Mouse (Mus musculus) hindbrain, postnatal 0 days (tissue): ENCODE data around the gene Ppp1r9b. TPM values are rescaled to one million over a fixed set of nuclear protein-coding genes. Genes with fewer than 3 reads are reported as not detected.
"Not testable (repeated sequence)": the region's sequence is repeated elsewhere in the genome, so short reads cannot be mapped to it uniquely, and the experiment has no call there.

Experiments
- ATAC-seq: fragments of 200-750 bp; cut with Nextera tagmentation; 2 replicates; pipeline ENCODE4 v1.8.0; 2017; ENCODE audit warnings: mild to moderate bottlenecking, moderate TSS enrichment, moderate library complexity
- DNase-seq: peaks from one replicate; pipeline ENCODE4 v3.0.0-alpha.2; 2015; ENCODE audit warnings: low spot score
- H3K27ac ChIP-seq: fragments of 300-500 bp; sonication (generic); 2 replicates; pipeline ENCODE4 v1.5.1; 2014; ENCODE audit warnings: mild to moderate bottlenecking
- H3K27me3 ChIP-seq: fragments of 300-500 bp; sonication (generic); 2 replicates; pipeline ENCODE4 v1.6.1; 2014; ENCODE audit warnings: low read length, mixed read lengths; ENCODE audit not compliant: insufficient read depth
- H3K36me3 ChIP-seq: fragments of 300-500 bp; sonication (generic); 2 replicates; pipeline ENCODE4 v1.6.1; 2014; ENCODE audit warnings: low read length, mixed read lengths; ENCODE audit not compliant: insufficient read depth
- H3K4me1 ChIP-seq: fragments of 300-500 bp; sonication (generic); 2 replicates; pipeline ENCODE4 v1.6.1; 2014; ENCODE audit warnings: antibody characterized with exemption, low read length, mixed read lengths; ENCODE audit not compliant: insufficient read depth
- H3K4me2 ChIP-seq: fragments of 300-500 bp; sonication (generic); 2 replicates; pipeline ENCODE4 v1.6.1; 2014; ENCODE audit warnings: low read depth, mild to moderate bottlenecking, low read length, moderate library complexity, mixed read lengths
- H3K4me3 ChIP-seq: fragments of 300-500 bp; sonication (generic); 2 replicates; pipeline ENCODE4 v1.5.1; 2014; ENCODE audit warnings: low read length
- H3K9ac ChIP-seq: fragments of 300-500 bp; sonication (generic); replicated peaks from 2 replicates; pipeline ENCODE4 v1.6.1; 2014; ENCODE audit warnings: mild to moderate bottlenecking, low read length, moderate library complexity, mixed read lengths
- H3K9me3 ChIP-seq: fragments of 300-500 bp; sonication (generic); 2 replicates; pipeline ENCODE4 v1.6.1; 2016; ENCODE audit warnings: low read length, mixed read lengths
- CTCF ChIP-seq: IDR thresholded peaks from 2 replicates; pipeline ENCODE4 v1.5.1; 2016; ENCODE audit warnings: antibody characterized with exemption, control low read depth, low read depth
- WGBS: fragments of 180-500 bp; shearing (Covaris S2); extraction: QIAGEN DNeasy Blood & Tissue Kit; methylation state at CpG from one replicate; pipeline ENCODE4 v1.1.7; 2014; 5-methylcytosine and 5-hydroxymethylcytosine counted together
- polyA plus RNA-seq: library from polyadenylated mRNA; unstranded; fragments of >200 nt; fragmentation: Nextera tagmentation; extraction: Ambion mirVana; gene quantifications from 2 replicates; pipeline ENCODE4 v1.2.1, GENCODE M21; 2015
- total RNA-seq: library from RNA; depleted of rRNA; stranded (reverse); fragments of >200 nt; gene quantifications from 2 replicates; pipeline ENCODE4 v1.2.3, GENCODE M21; 2014

Gene Ppp1r9b
- total and polyA plus RNA-seq, 2 experiments from 2014 or later = 19.4 to 170 TPM

DNA sequence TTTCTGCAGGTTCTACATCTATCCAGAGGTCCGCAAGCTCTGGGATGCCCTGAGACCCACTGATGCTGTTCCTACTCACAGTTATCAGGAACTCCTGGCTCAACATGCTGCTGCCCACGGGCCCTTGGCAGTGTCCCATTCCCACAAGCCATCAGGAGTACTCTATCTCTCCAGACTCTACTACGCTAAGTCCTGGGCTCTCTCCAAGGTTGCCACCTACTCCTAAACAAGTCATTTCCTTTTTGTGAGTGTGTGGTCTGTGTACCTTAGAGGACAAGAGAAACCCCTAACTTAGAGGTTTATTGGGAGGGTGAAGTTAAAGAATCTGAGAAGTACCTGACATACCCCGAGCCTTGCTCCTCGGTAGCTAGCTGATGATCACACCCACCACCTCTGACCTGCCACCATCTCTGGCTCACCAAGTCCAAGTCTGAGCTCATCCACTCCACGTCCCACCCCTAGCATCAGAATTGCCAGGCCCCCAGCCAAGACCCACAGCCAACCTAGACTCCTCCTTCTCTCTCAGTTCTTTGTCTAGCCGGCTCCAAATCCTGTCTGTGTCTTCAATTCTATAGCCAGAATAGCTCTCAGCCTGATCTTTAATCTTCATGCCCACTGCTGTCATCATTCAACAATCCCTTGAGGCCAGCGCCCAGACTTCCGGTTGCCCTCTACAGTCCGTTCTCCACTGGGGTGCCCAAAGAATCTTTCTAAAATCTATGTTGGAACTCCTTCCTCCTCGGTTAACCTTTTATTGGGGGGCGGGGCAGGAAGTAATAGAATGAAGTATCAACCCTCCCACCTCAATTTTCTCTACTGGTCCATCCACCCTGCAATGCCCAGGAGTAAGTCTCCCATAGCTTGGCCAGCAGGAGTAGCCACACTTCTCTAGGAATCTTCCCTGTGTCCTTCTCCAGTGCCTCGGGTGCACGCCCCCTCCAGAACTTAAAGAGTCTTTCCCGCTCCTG is 18.1 kb downstream of the Ppp1r9b start:
- peaks cover 20% of the 10 kb centered on the region for H3K36me3 ChIP-seq
- DNase-seq = peak; percentile 70
- peaks cover 39% of the 10 kb centered on the region for H3K4me1 ChIP-seq
- peak overlapping the region; percentile 97 for H3K9ac ChIP-seq
- H3K9me3 ChIP-seq = no peaks in the 10 kb centered on the region
- 24% methylated on average over 15 of the region's 15 CpGs for WGBS
- ATAC-seq = peak; percentile 28
- peak overlapping the region; percentile 79 for H3K4me2 ChIP-seq
- peak overlapping the region; percentile 93 for H3K4me3 ChIP-seq
- H3K27ac ChIP-seq = peak overlapping the region; percentile 96
- H3K27me3 ChIP-seq = no peaks in the 10 kb centered on the region
- peak; percentile 26 for TF ChIP-seq CTCF

DNA sequence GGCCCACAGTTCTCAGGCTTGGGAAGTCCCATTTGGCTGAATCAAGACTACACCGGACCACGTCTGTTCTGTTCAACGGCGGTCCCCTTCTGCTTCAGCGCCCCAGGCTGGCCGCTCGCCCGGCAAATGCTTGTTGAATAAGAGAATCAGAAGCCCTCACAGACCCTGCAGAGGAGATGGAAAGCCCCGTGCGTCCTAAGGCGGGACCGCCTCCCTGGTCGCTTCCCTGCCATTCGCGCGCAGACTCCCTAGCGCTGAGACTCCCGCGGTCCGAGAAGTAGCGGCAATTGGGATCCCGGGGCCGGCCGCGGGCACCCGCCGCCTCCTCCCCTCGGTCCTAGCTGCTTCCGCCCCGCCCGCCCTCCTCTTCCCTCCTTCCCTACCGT is 18.8 kb downstream of the Ppp1r9b start, which contains the start of gene Samd14:
TSS of gene Samd14 (plus strand) at position 251 of the 386 bp plus-strand sequence.
- Histone ChIP-seq H3K4me3 (peak within 1 kb of the TSS; percentile 93), H3K9ac (peak within 1 kb of the TSS; percentile 97), H3K27me3 (no peaks in the 10 kb centered on the region), H3K9me3 (no peaks in the 10 kb centered on the region), H3K4me1 (peaks cover 39% of the 10 kb centered on the region), H3K4me2 (peak within 1 kb of the TSS; percentile 79), H3K27ac (peak within 1 kb of the TSS; percentile 96), H3K36me3 (peaks cover 18% of the 10 kb centered on the region)
- under 1% methylated on average over 31 of the region's 32 CpGs for WGBS
- ATAC-seq (peak; percentile 84), DNase-seq (peak; percentile 92)
- TF ChIP-seq CTCF = no peak

DNA sequence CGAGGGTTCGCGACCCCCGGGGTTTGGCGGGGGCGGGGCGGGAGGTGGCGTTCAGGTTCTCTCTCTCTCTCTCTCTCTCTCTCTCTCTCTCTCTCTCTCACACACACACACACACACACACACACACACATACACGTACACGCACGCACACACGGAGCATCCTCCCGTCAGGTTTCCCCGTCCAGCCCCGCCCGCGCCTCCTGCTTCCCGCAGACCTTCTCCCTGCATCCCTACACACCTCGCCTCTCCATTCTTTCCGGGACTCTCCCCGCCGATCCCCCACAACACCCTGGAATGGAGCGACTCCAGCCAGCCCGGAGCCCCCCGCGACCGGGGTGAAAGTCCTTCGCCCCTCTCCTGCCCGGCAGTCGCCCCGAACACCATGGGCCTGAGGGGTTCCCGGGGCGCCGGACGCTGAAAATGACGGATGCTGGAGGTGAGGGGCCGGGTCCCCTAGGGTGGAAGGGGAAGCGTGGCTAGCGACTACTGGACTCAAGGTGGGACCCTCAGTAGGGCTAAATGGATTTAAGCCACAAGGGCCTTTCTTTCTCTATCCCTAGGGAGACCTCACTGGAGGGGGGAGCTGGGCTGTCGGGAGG is 19.4 kb downstream of the Ppp1r9b start:
- no peak for TF ChIP-seq CTCF
- DNase-seq (peak; percentile 74), ATAC-seq (peak; percentile 48)
- H3K4me2 ChIP-seq = peak overlapping the region; percentile 79
- no peaks in the 10 kb centered on the region for H3K9me3 ChIP-seq
- H3K4me3 ChIP-seq = peak overlapping the region; percentile 93
- H3K27ac ChIP-seq = peak overlapping the region; percentile 96
- H3K36me3 ChIP-seq = peaks cover 17% of the 10 kb centered on the region
- WGBS = 2% methylated on average over 33 of the region's 40 CpGs
- H3K27me3 ChIP-seq = no peaks in the 10 kb centered on the region
- peaks cover 39% of the 10 kb centered on the region for H3K4me1 ChIP-seq
- H3K9ac ChIP-seq = peak overlapping the region; percentile 97

DNA sequence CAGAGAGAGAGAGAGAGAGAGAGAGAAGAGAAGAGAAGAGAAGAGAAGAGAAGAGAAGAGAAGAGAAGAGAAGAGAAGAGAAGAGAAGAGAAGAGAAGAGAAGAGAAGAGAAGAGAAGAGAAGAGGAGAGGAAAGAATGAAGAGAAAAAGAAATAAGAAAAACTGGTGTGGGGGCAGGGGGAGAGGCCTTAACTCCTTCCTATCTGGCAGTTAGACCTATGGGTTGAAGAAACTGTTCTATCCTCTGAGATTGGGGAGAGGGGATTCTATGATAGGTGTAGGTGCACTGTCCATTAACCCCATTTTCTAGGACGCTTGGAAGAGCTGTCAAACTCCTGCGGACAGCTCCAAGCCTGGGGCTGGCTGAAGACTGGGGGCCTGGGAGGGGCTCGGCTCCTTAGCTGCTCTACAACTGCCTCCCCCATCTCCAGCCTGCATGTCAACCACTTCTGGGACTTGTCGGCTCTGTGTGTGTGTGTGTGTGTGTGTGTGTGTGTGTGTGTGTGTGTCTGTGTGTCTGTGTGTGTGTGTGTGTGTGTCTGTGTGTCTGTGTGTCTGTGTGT is 20.1 kb downstream of the Ppp1r9b start:
- 2% methylated on average over 4 of the region's 4 CpGs for WGBS
- not testable (repeated sequence) for H3K9me3 ChIP-seq, DNase-seq, H3K27me3 ChIP-seq, ATAC-seq
- peak overlapping the region; percentile 96; the same call in 1 of the 2 replicates for H3K27ac ChIP-seq
- H3K9ac ChIP-seq = peak overlapping the region; percentile 97
- H3K4me2 ChIP-seq = peak overlapping the region; percentile 79
- H3K4me3 ChIP-seq = peak overlapping the region; percentile 93
- H3K36me3 ChIP-seq = peaks cover 14% of the 10 kb centered on the region
- H3K4me1 ChIP-seq = peaks cover 42% of the 10 kb centered on the region

DNA sequence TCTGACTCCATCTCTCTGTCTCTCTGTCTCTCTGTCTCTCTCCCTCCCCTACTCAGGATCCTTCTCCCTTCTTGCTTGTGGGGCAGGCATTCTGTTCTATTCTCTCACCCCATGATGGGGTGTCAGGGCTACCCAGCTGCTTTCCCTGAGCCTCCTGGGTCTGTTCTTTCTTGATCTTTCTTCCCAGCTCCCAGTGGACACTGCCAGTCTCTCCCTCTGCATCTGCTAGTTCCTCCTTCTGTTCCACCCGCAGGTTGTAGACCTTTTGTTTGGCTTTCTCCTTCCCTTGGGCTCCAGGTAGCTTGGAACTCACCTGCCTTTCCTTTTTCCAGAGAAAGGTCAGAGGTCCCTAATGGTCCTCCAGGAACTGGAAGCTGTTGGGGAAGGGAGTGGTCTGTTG is 20.6 kb downstream of the Ppp1r9b start:
- ATAC-seq (no peak), DNase-seq (no peak)
- TF ChIP-seq CTCF = no peak
- no peaks in the 10 kb centered on the region for H3K9me3 ChIP-seq
- no peaks in the 10 kb centered on the region for H3K27me3 ChIP-seq
- WGBS = 24% methylated on average over 1 of the region's 1 CpGs
- peak overlapping the region; percentile 97 for H3K9ac ChIP-seq
- peak overlapping the region; percentile 79 for H3K4me2 ChIP-seq
- peak overlapping the region; percentile 93 for H3K4me3 ChIP-seq
- H3K4me1 ChIP-seq = peaks cover 38% of the 10 kb centered on the region
- H3K27ac ChIP-seq = peak overlapping the region; percentile 41; the same call in 1 of the 2 replicates
- H3K36me3 ChIP-seq = peaks cover 13% of the 10 kb centered on the region

DNA sequence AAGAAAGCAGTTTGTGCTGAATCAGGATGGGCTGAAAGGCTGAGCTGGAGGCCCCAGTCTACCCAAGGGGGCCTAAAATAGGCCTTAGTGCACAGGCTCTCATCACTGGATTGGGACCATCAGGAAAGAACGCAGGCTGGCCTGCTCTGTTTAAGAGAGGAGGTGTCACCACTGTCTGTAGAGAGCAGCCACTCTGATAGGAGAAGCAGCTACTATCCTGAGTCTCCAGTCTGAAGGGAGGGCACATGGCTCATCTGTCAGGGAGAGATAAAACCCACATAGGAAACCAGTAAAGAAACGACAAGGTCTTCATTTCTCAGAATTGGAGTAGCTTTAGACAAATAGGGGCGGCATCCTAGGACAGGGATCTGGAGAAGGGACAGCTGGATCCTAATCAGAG is 21.2 kb downstream of the Ppp1r9b start:
- Histone ChIP-seq H3K27ac (peak overlapping the region; percentile 41), H3K27me3 (no peaks in the 10 kb centered on the region), H3K36me3 (peaks cover 13% of the 10 kb centered on the region), H3K9ac (peak overlapping the region; percentile 97), H3K4me2 (peak overlapping the region; percentile 79), H3K9me3 (no peaks in the 10 kb centered on the region), H3K4me3 (peak overlapping the region; percentile 93), H3K4me1 (peaks cover 32% of the 10 kb centered on the region)
- TF ChIP-seq CTCF = no peak
- WGBS = 43% methylated on average over 3 of the region's 3 CpGs
- ATAC-seq = no peak
- no peak for DNase-seq
